Mouse (Mus musculus): Measurements from ENCODE around the gene Rpusd1.

Rpusd1 gene

DNA sequence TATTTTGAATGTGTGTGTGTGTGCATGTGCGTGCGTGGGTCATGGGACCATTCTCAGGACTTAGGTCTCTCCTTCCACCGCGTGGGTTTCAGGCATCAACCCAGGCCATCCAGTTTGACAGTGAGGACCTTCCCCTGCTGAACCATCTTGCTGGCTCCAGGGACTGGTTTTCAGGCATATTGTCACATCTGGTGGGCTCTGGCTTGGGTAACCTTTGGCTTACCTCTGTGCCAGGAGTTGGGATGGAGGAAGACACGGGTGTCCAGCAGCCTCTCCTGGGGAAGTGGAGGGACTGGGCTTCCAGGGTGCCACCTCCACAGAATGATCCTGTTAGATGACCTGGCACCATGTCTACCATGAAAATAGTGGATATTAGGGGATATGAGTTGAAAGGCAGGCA is 50.5 kb downstream of the Rpusd1 start:
- in situ Hi-C loops (cut with MboI, MseI): no loop called here
